Mouse (Mus musculus) bone marrow macrophage, adult 2 months (primary cell): Measurements from ENCODE around the gene Kif1b.

Experiments
- CTCF ChIP-seq: IDR thresholded peaks from 2 replicates; pipeline ENCODE4 v1.5.1; 2012; ENCODE audit warnings: low read depth, mild to moderate bottlenecking, low read length, moderate library complexity
- POLR2A ChIP-seq: IDR thresholded peaks from 2 replicates; pipeline ENCODE4 v1.6.1; 2012; ENCODE audit warnings: mild to moderate bottlenecking, low read depth, low read length, borderline replicate concordance

- TF ChIP-seq CTCF (no peak), POLR2A (no peak)
Observed at GRCm38 (mm10) chr4:149292984-149293383, 14.5 kb downstream of the Kif1b start.
